Mouse (Mus musculus): ENCODE data around the gene Nfe2l1.

DNA sequence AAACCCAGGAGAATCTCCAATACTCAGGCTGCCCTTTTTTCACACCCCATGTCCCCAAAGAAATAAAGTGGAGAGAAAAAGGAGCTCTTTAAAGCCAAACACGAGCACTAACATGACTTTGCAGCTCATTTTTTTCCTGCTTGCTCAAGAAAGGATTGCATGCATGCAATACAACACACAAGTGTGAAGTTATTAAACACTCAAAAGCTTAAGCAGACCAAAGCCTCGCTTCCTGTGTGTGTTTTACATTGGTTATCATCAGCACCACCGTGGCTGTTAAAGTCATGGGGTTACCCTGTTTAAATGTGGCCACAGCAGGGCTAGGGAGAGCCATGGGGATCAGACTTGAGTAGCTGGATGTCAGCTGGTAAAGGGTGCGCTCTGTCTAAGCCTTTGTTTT lies 47.3 kb upstream of the Nfe2l1 start:
- TF ChIP-seq USF1 (IDR thresholded peaks at IDR 0.05; ENCODE audit: low read depth) (no peak), CTCF (IDR thresholded peaks at IDR 0.05; ENCODE audit: control insufficient read depth, insufficient read depth, insufficient read length) (no peak), MYOD1 (IDR thresholded peaks at IDR 0.05; ENCODE audit: control insufficient read depth, insufficient read length, low read depth) (no peak), MYOG (IDR thresholded peaks at IDR 0.05; ENCODE audit: control insufficient read depth, extremely low read depth, insufficient read length) (no peak), MAX (IDR thresholded peaks at IDR 0.05) (no peak), CEBPB (IDR thresholded peaks at IDR 0.05; ENCODE audit: low read depth) (no peak), FOSL1 (IDR thresholded peaks at IDR 0.05; ENCODE audit: insufficient read depth, low read length, poor library complexity, severe bottlenecking) (no peak)
